Mouse (Mus musculus): ENCODE measurements around the gene Pip4k2a. TPM values are rescaled to one million over a fixed set of nuclear protein-coding genes. Genes with fewer than 3 reads are reported as not detected.

The Pip4k2a gene
- polyA plus RNA-seq, 1 experiment from 2014 or later = 14.9 TPM

GRCm38 (mm10) chr2:18799265-18799965 lies 198.5 kb downstream of the Pip4k2a start:
- H3K27me3 ChIP-seq (ENCODE audit: control insufficient read depth, insufficient read depth, low read length) = peaks cover 28% of the 10 kb centered on the region

GRCm38 (mm10) chr2:18797776-18798175 lies 200.2 kb downstream of the Pip4k2a start:
- peaks cover 28% of the 10 kb centered on the region for H3K27me3 ChIP-seq (ENCODE audit: control insufficient read depth, insufficient read depth, low read length)
- no peak overlapping the region for H3K27ac ChIP-seq (ENCODE audit: low read length)
- H3K4me3 ChIP-seq (ENCODE audit: low read depth, low read length) = no peak overlapping the region
- 81% methylated on average over 8 of the region's 8 CpGs for WGBS
- peaks cover 17% of the 10 kb centered on the region for H3K4me1 ChIP-seq (ENCODE audit: control insufficient read depth, insufficient read depth, low read length)
- H3K36me3 ChIP-seq (ENCODE audit: control insufficient read depth, insufficient read depth, low read length) = no peaks in the 10 kb centered on the region
- no peaks in the 10 kb centered on the region for H3K9me3 ChIP-seq (ENCODE audit: control insufficient read depth, low read depth, low read length)
- no peak overlapping the region for H3K4me2 ChIP-seq (replicated peaks; ENCODE audit: low read depth, low read length)
- no peak for ATAC-seq (ENCODE audit: insufficient number of reproducible peaks, insufficient read depth, low FRiP score, low read depth)
- H3K9ac ChIP-seq (replicated peaks; ENCODE audit: low read depth, low read length) = no peak overlapping the region

More at GRCm38 (mm10) chr2:18799265-18799965, 198.5 kb downstream of the Pip4k2a start:
- no peak for ATAC-seq (ENCODE audit: insufficient number of reproducible peaks, insufficient read depth, low FRiP score, low read depth)
- Histone ChIP-seq H3K4me2 (replicated peaks; ENCODE audit: low read depth, low read length) (peak overlapping the region; percentile 82), H3K9ac (replicated peaks; ENCODE audit: low read depth, low read length) (no peak overlapping the region), H3K4me3 (ENCODE audit: low read depth, low read length) (peak overlapping the region; percentile 40), H3K9me3 (ENCODE audit: control insufficient read depth, low read depth, low read length) (no peaks in the 10 kb centered on the region), H3K27ac (ENCODE audit: low read length) (no peak overlapping the region), H3K36me3 (ENCODE audit: control insufficient read depth, insufficient read depth, low read length) (no peaks in the 10 kb centered on the region), H3K4me1 (ENCODE audit: control insufficient read depth, insufficient read depth, low read length) (peaks cover 17% of the 10 kb centered on the region)
- 14% methylated on average over 17 of the region's 17 CpGs for WGBS

- Histone ChIP-seq H3K4me3 (ENCODE audit: low read depth, low read length) (no peak overlapping the region), H3K27ac (ENCODE audit: low read length) (no peak overlapping the region)
- no peak for ATAC-seq (ENCODE audit: insufficient number of reproducible peaks, insufficient read depth, low FRiP score, low read depth)
These were observed 203.7 kb downstream of the Pip4k2a start for GRCm38 (mm10) chr2:18794261-18794660.

More at GRCm38 (mm10) chr2:18794261-18794660, 203.7 kb downstream of the Pip4k2a start:
- no peaks in the 10 kb centered on the region for H3K36me3 ChIP-seq (ENCODE audit: control insufficient read depth, insufficient read depth, low read length)
- WGBS = 72% methylated on average over 4 of the region's 4 CpGs
- peaks cover 9% of the 10 kb centered on the region; the same call in 1 of the 2 replicates for H3K27me3 ChIP-seq (ENCODE audit: control insufficient read depth, insufficient read depth, low read length)
- H3K9me3 ChIP-seq (ENCODE audit: control insufficient read depth, low read depth, low read length) = no peaks in the 10 kb centered on the region
- no peaks in the 10 kb centered on the region for H3K4me1 ChIP-seq (ENCODE audit: control insufficient read depth, insufficient read depth, low read length)
- no peak overlapping the region for H3K4me2 ChIP-seq (replicated peaks; ENCODE audit: low read depth, low read length)
- H3K9ac ChIP-seq (replicated peaks; ENCODE audit: low read depth, low read length) = no peak overlapping the region

Other genes with a start within 250 kb of the Pip4k2a start
- gene 4930426L09Rik, start 217 bp upstream of the Pip4k2a start, polyA plus RNA-seq (2014; fragmentation: Nextera tagmentation; extraction: Ambion mirVana) = 0.57 and 0.72 TPM in 2 replicates
- 0.23 and 0.28 TPM in 2 replicates for gene Armc3, start 201.2 kb upstream of the Pip4k2a start, polyA plus RNA-seq (2014; fragmentation: Nextera tagmentation; extraction: Ambion mirVana)